Mouse (Mus musculus) kidney, adult 2 months (tissue): ENCODE measurements around the gene Mettl27.

Experiments
- CTCF ChIP-seq: fragments of 200-500 bp; conservative IDR thresholded peaks from 2 replicates; pipeline ENCODE4 v1.5.1; 2011; ENCODE audit warnings: low read depth, mild to moderate bottlenecking, control low read depth, low read length, moderate library complexity, mixed read lengths; ENCODE audit not compliant: insufficient read depth, insufficient read length
- POLR2A ChIP-seq: fragments of 200-500 bp; IDR thresholded peaks from one replicate; pipeline ENCODE4 v1.6.1; 2011; ENCODE audit warnings: low read depth, low read length, control low read depth

DNA sequence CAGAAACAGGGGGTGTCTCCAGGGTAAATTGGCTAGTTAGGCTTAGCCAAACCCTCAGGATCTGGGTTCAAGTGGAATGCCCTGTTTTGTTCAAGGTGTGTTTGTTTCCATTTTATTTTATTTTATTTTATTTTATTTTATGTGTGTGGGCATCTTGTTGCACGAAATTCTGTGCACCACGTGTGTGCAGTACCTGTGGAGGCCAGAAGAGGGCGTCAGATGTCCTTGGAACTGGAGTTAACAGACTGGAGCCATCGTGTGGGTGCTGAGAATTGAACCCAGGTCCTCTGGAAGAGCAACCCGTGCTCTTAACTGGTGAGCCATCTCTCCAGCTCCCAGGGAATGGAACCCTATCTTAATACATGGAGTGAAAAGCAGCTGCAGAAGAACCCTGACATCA lies 39.5 kb upstream of the Mettl27 start:
- TF ChIP-seq CTCF (no peak), POLR2A (no peak)
